In the genomic region with DNA sequence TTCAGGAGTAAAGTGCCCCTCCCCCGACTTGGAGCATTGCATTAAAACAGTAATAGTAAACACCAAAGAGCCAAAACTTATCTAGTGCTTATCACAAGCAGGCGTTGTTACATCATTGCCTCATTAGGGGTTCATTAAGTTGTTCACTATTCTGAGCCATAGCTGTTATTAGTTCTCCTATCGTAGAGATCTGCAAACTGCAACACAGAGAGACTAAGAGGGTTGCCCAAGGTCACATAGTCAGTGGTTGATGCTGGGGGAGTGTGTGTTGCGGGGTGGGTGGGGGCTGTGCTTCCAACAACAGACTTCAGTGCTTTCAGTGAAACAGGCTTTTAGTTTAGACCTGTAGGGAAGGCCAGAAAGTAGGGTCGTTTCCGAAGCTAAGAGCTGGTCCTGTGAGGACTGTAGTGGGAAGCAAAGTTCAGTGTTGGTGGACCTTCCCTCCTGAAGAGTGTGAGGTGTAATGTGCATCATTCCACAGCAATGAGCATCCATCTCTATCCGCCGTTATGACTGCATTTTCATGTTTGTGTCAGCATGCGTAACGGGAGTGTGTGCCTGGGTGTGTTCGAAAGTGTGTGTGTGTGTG, we compare ENCODE assay signal across 13 mouse cellular contexts. TPM values are rescaled to one million over a fixed set of nuclear protein-coding genes. Genes with fewer than 3 reads are reported as not detected.
DNase-seq lines count a peak whose midpoint lies in the region; ATAC-seq and TF ChIP-seq lines count a peak whose summit lies in the region.
"Had no signal": no experiment of that assay in that cellular context is flagged by ENCODE, and none has a peak within 500 bp of the region (broad histone marks: within the 10 kb centered on the region; RNA-seq: fewer than 3 reads in every experiment).

No protein-coding gene starts in this region.

- no peak for ATAC-seq in megakaryocyte, adult 5-6 weeks (ENCODE audit: poor library complexity, severe bottlenecking)
- no peak for ATAC-seq in embryonic facial prominence, embryonic 11.5 days (replicated peaks; ENCODE audit: insufficient number of reproducible peaks, low FRiP score, low TSS enrichment, low read depth)
- ATAC-seq in stomach, postnatal 0 days (ENCODE audit: low FRiP score, low TSS enrichment) = no peak

- H3K36me3 ChIP-seq in megakaryocyte, embryonic 14.5 days (replicated peaks; ENCODE audit: low read length) = no peaks in the 10 kb centered on the region
- no peaks in the 10 kb centered on the region for H3K36me3 ChIP-seq in embryonic facial prominence, embryonic 11.5 days (replicated peaks; ENCODE audit: control insufficient read depth, insufficient read depth, low read depth, low read length)
- no peaks in the 10 kb centered on the region for H3K36me3 ChIP-seq in stomach, postnatal 0 days (ENCODE audit: control insufficient read depth, insufficient read depth, low read length)

- no peaks in the 10 kb centered on the region for H3K9me3 ChIP-seq in megakaryocyte, embryonic 14.5 days
- no peaks in the 10 kb centered on the region for H3K9me3 ChIP-seq in embryonic facial prominence, embryonic 11.5 days (replicated peaks; ENCODE audit: control insufficient read depth, low read length)
- H3K9me3 ChIP-seq in stomach, postnatal 0 days (ENCODE audit: control insufficient read depth, low read length) = no peaks in the 10 kb centered on the region

- WGBS in embryonic facial prominence, embryonic 11.5 days = 5% methylated on average over 11 of the region's 11 CpGs
- WGBS in stomach, postnatal 0 days = 9% methylated on average over 11 of the region's 11 CpGs

- peak overlapping the region; percentile 85 for H3K27ac ChIP-seq in embryonic facial prominence, embryonic 11.5 days (replicated peaks; ENCODE audit: low read depth, low read length)
- H3K27ac ChIP-seq in stomach, postnatal 0 days (replicated peaks) = no peak overlapping the region

- peaks cover 78% of the 10 kb centered on the region for H3K4me1 ChIP-seq in megakaryocyte, embryonic 14.5 days
- peaks cover 9% of the 10 kb centered on the region for H3K4me1 ChIP-seq in embryonic facial prominence, embryonic 11.5 days (ENCODE audit: control insufficient read depth, insufficient read depth, low read length)
- 0 out of 2 replicates have a peak, but pooled peaks cover 3% of the 10 kb centered on the region for H3K4me1 ChIP-seq in stomach, postnatal 0 days (replicated peaks; ENCODE audit: control insufficient read depth, insufficient read depth)

- peak; percentile 45 for DNase-seq in embryonic facial prominence, embryonic 11.5 days (ENCODE audit: low spot score)
- DNase-seq in induced T-regulatory cell, adult 2 months (ENCODE audit: low read depth) = peak; percentile 31
- DNase-seq in stomach, postnatal 0 days (ENCODE audit: low spot score) = no peak
- no peak for DNase-seq in kidney, adult 9 months
- DNase-seq in adrenal gland, postnatal 10 days = no peak
- DNase-seq: gastrocnemius, postnatal 25 days; spleen, adult 18-20 months; thymus, postnatal 25 days had no signal

- peak overlapping the region; percentile 25 for H3K4me3 ChIP-seq in megakaryocyte, embryonic 14.5 days (replicated peaks)
- H3K4me3 ChIP-seq in embryonic facial prominence, embryonic 11.5 days (ENCODE audit: low read depth, low read length) = peak overlapping the region; percentile 66
- H3K4me3 ChIP-seq in stomach, postnatal 0 days (ENCODE audit: low read depth, low read length) = peak overlapping the region; percentile 24; the same call in 1 of the 2 replicates

- TF ChIP-seq CTCF in stomach, postnatal 0 days (IDR thresholded peaks at IDR 0.05; ENCODE audit: low read depth) = no peak

- no peak for TF ChIP-seq EP300 in stomach, postnatal 0 days (optimal IDR thresholded peaks at IDR 0.05)

- peak overlapping the region; percentile 80 for H3K9ac ChIP-seq in embryonic facial prominence, embryonic 11.5 days (replicated peaks; ENCODE audit: low read length)
- no peak overlapping the region for H3K9ac ChIP-seq in stomach, postnatal 0 days (ENCODE audit: low read length)

- peak overlapping the region; percentile 71 for H3K4me2 ChIP-seq in embryonic facial prominence, embryonic 11.5 days (ENCODE audit: low read depth, low read length)
- no peak overlapping the region; the same call in 1 of the 2 replicates for H3K4me2 ChIP-seq in stomach, postnatal 0 days (replicated peaks; ENCODE audit: low read depth)

- peaks cover 99% of the 10 kb centered on the region for H3K27me3 ChIP-seq in megakaryocyte, embryonic 14.5 days (replicated peaks)
- peaks cover 45% of the 10 kb centered on the region for H3K27me3 ChIP-seq in embryonic facial prominence, embryonic 11.5 days (ENCODE audit: control insufficient read depth, insufficient read depth, low read length)
- H3K27me3 ChIP-seq in stomach, postnatal 0 days (ENCODE audit: control insufficient read depth, insufficient read depth, low read length) = peaks cover 24% of the 10 kb centered on the region

RNA-seq across cellular contexts. Expression of a gene that starts 4.2 kb away (rescaled TPM):
- polyA plus RNA-seq in megakaryocyte, embryonic 14.5 days (2012; ENCODE audit: insufficient read depth, low replicate concordance) = not detected in 2 replicates
- not detected in 2 replicates for total RNA-seq in megakaryocyte, adult 5-6 weeks (2015)
- total RNA-seq in megakaryocyte, adult 5-6 weeks (2017) = not detected in 2 replicates
- polyA plus RNA-seq in embryonic facial prominence, embryonic 11.5 days (2014; fragmentation: Nextera tagmentation; extraction: Ambion mirVana) = 18.0 and 20.3 TPM in 2 replicates
- polyA plus RNA-seq in stomach, postnatal 0 days (2015; fragmentation: Nextera tagmentation; extraction: Ambion mirVana) = 1.3 TPM in 2 replicates
- under 1 TPM; 0.09 to 0.24 TPM for total RNA-seq in adrenal gland, postnatal 10 days (2021)
- total RNA-seq: common myeloid progenitor, adult 5-6 weeks; gastrocnemius, postnatal 25 days; hematopoietic stem cell, adult 5-6 weeks had no signal
- polyA plus RNA-seq: neural tube, embryonic 14.5 days had no signal

RNA-seq across cellular contexts. Expression of a gene that starts 14.4 kb away (rescaled TPM):
- 0.31 TPM in 1 of 2 replicates, not detected in the other for polyA plus RNA-seq in megakaryocyte, embryonic 14.5 days (2012; ENCODE audit: insufficient read depth, low replicate concordance)
- not detected in 2 replicates for total RNA-seq in megakaryocyte, adult 5-6 weeks (2015)
- not detected in 2 replicates for total RNA-seq in megakaryocyte, adult 5-6 weeks (2017)
- polyA plus RNA-seq in embryonic facial prominence, embryonic 11.5 days (2014; fragmentation: Nextera tagmentation; extraction: Ambion mirVana) = 53.9 and 76.2 TPM in 2 replicates
- polyA plus RNA-seq in stomach, postnatal 0 days (2015; fragmentation: Nextera tagmentation; extraction: Ambion mirVana) = 3.2 and 3.8 TPM in 2 replicates
- total RNA-seq in adrenal gland, postnatal 10 days (2021) = under 1 TPM; 0.24 to 0.45 TPM
- total RNA-seq: common myeloid progenitor, adult 5-6 weeks; hematopoietic stem cell, adult 5-6 weeks had no signal
- polyA plus RNA-seq: neural tube, embryonic 14.5 days had no signal

Comparison
In these comparisons a context has a peak if more than half of its experiments do, and no peak if none do; other contexts are left out.
1. DNase-seq: peak in embryonic facial prominence, embryonic 11.5 days (single experiment) and induced T-regulatory cell, adult 2 months (single experiment); none in stomach, postnatal 0 days (single experiment), kidney, adult 9 months (single experiment) and adrenal gland, postnatal 10 days (single experiment).
2. RNA of a gene that starts 14.4 kb away (polyA plus RNA-seq): 53.9 to 76.2 TPM in embryonic facial prominence, embryonic 11.5 days; 3.2 to 3.8 TPM in stomach, postnatal 0 days and 0.31 TPM in megakaryocyte, embryonic 14.5 days; every median in the first group is over 10 times any median in the second.
3. Peak in every context shown above with its lines, with median percentiles within 50 percentile points of each other: H3K4me3 ChIP-seq.